Mouse (Mus musculus) MEL (cell line): ENCODE measurements around the gene Gm45753. TPM values are rescaled to one million over a fixed set of nuclear protein-coding genes. Genes with fewer than 3 reads are reported as not detected.

ENCODE experiments used
- DNase-seq: peaks from one replicate; pipeline ENCODE4 v3.0.0; 2011; ENCODE audit warnings: low read depth, low spot score
- H3K27ac ChIP-seq: 2 replicates; pipeline ENCODE4 v1.5.1; 2012; ENCODE audit warnings: low read depth, mild to moderate bottlenecking, control low read depth, low read length, moderate library complexity; ENCODE audit not compliant: control insufficient read depth
- H3K27me3 ChIP-seq, 2 experiments: fragments of 150-350 bp in 1 of 2; sonication (generic) in 1 of 2; 2 replicates each; pipeline ENCODE4 v1.6.1; 2012; ENCODE audit warnings: low read length in 2 of 2, mild to moderate bottlenecking in 2 of 2, improper control_type of control experiment in 1 of 2, moderate library complexity in 1 of 2; ENCODE audit not compliant: insufficient read depth in 2 of 2, control insufficient read depth in 1 of 2
- H3K36me3 ChIP-seq, 2 experiments: 2 replicates each; pipeline ENCODE4 v1.6.1; 2012 to 2014; ENCODE audit warnings: low read length in 2 of 2, improper control_type of control experiment in 1 of 2, inconsistent platforms in 1 of 2, mild to moderate bottlenecking in 1 of 2; ENCODE audit not compliant: insufficient read depth in 2 of 2, control insufficient read depth in 1 of 2
- H3K4me1 ChIP-seq, 2 experiments: fragments of 150-350 bp in 1 of 2; sonication (generic) in 1 of 2; 2 replicates each; pipeline ENCODE4 v1.6.1; 2012; ENCODE audit warnings: low read length in 2 of 2, improper control_type of control experiment in 1 of 2, mild to moderate bottlenecking in 1 of 2; ENCODE audit not compliant: insufficient read depth in 2 of 2, control insufficient read depth in 1 of 2
- H3K4me3 ChIP-seq, 2 experiments: fragments of 150-350 bp in 1 of 2; sonication (generic) in 1 of 2; 2 replicates each; pipeline ENCODE4 v1.5.1; 2012; ENCODE audit warnings: low read depth in 2 of 2, low read length in 2 of 2, mild to moderate bottlenecking in 2 of 2, moderate library complexity in 2 of 2, control low read depth in 1 of 2, improper control_type of control experiment in 1 of 2; ENCODE audit not compliant: control insufficient read depth in 1 of 2, insufficient read depth in 1 of 2
- H3K79me2 ChIP-seq: 2 replicates; pipeline ENCODE4 v1.6.1; 2012; ENCODE audit warnings: mild to moderate bottlenecking, low read length, moderate library complexity; ENCODE audit not compliant: control insufficient read depth, poor library complexity, insufficient read depth
- H3K9ac ChIP-seq: 2 replicates; pipeline ENCODE4 v1.6.1; 2012; ENCODE audit warnings: low read depth, mild to moderate bottlenecking, control low read depth, low read length, moderate library complexity; ENCODE audit not compliant: control insufficient read depth, poor library complexity, severe bottlenecking
- H3K9me3 ChIP-seq: fragments of 150-350 bp; sonication (generic); replicated peaks from 2 replicates; pipeline ENCODE4 v1.6.1; 2012; ENCODE audit warnings: mild to moderate bottlenecking, low read length, improper control_type of control experiment, moderate library complexity; ENCODE audit not compliant: insufficient read depth
- BHLHE40 ChIP-seq: IDR thresholded peaks from 2 replicates; pipeline ENCODE4 v1.6.1; 2012; ENCODE audit warnings: low read depth, mild to moderate bottlenecking, inconsistent platforms, low read length, improper control_type of control experiment, borderline replicate concordance
- CHD1 ChIP-seq: IDR thresholded peaks from 2 replicates; pipeline ENCODE4 v1.6.1; 2012; ENCODE audit warnings: low read depth, mild to moderate bottlenecking, inconsistent platforms, low read length, improper control_type of control experiment
- CTCF ChIP-seq, 3 experiments: IDR thresholded peaks in 2 of 3; conservative IDR thresholded peaks in 1 of 3; 2 replicates each; pipeline ENCODE4 v1.5.1; 2011 to 2012; ENCODE audit warnings: low read length in 3 of 3, low read depth in 2 of 3, mild to moderate bottlenecking in 2 of 3, improper control_type of control experiment in 1 of 3, inconsistent platforms in 1 of 3, mixed read lengths in 1 of 3, moderate library complexity in 1 of 3; ENCODE audit not compliant: control insufficient read depth in 1 of 3, insufficient read depth in 1 of 3, poor library complexity in 1 of 3, severe bottlenecking in 1 of 3
- ELF1 ChIP-seq: IDR thresholded peaks from 2 replicates; pipeline ENCODE4 v1.6.1; 2014; ENCODE audit warnings: low read depth, mild to moderate bottlenecking, inconsistent platforms, low read length, improper control_type of control experiment, moderate library complexity
- EP300 ChIP-seq, 2 experiments: IDR thresholded peaks; 2 replicates each; pipeline ENCODE4 v1.6.1; 2011; ENCODE audit warnings: improper control_type of control experiment in 2 of 2, low read length in 2 of 2, low read depth in 1 of 2, mild to moderate bottlenecking in 1 of 2
- GATA1 ChIP-seq: IDR thresholded peaks from 2 replicates; pipeline ENCODE4 v1.6.1; 2011; ENCODE audit warnings: low read depth, low read length, improper control_type of control experiment
- HCFC1 ChIP-seq: IDR thresholded peaks from 2 replicates; pipeline ENCODE4 v1.6.1; 2012; ENCODE audit warnings: low read depth, mild to moderate bottlenecking, inconsistent platforms, low read length, improper control_type of control experiment, moderate library complexity
- JUND ChIP-seq: IDR thresholded peaks from 2 replicates; pipeline ENCODE4 v1.6.1; 2011; ENCODE audit warnings: low read depth, mild to moderate bottlenecking, improper control_type of control experiment, low read length
- KAT2A ChIP-seq: conservative IDR thresholded peaks from 2 replicates; pipeline ENCODE4 v1.6.1; 2012; ENCODE audit warnings: low read depth, low read length, improper control_type of control experiment, inconsistent platforms
- MAFK ChIP-seq: IDR thresholded peaks from 2 replicates; pipeline ENCODE4 v1.6.1; 2011; ENCODE audit warnings: low read depth, mild to moderate bottlenecking, low read length, improper control_type of control experiment, borderline replicate concordance
- MAX ChIP-seq: IDR thresholded peaks from 2 replicates; pipeline ENCODE4 v1.6.1; 2011; ENCODE audit warnings: low read length, improper control_type of control experiment
- MXI1 ChIP-seq: IDR thresholded peaks from 2 replicates; pipeline ENCODE4 v1.6.1; 2011; ENCODE audit warnings: mild to moderate bottlenecking, low read depth, low read length, improper control_type of control experiment
- MYB ChIP-seq: IDR thresholded peaks from 2 replicates; pipeline ENCODE4 v1.6.1; 2011; ENCODE audit warnings: mild to moderate bottlenecking, low read depth, low read length, improper control_type of control experiment
- NELFE ChIP-seq: IDR thresholded peaks from 2 replicates; pipeline ENCODE4 v1.6.1; 2011; ENCODE audit warnings: low read depth, low read length, improper control_type of control experiment
- NRF1 ChIP-seq: IDR thresholded peaks from 2 replicates; pipeline ENCODE4 v1.6.1; 2014; ENCODE audit warnings: low read depth, mild to moderate bottlenecking, inconsistent platforms, low read length, improper control_type of control experiment, moderate library complexity; ENCODE audit not compliant: poor library complexity, insufficient read depth, severe bottlenecking
- RAD21 ChIP-seq: IDR thresholded peaks from 2 replicates; pipeline ENCODE4 v1.6.1; 2011; ENCODE audit warnings: mild to moderate bottlenecking, low read depth, low read length, improper control_type of control experiment
- SIN3A ChIP-seq: IDR thresholded peaks from 2 replicates; pipeline ENCODE4 v1.6.1; 2012; ENCODE audit warnings: low read length, improper control_type of control experiment, inconsistent platforms
- TBP ChIP-seq: IDR thresholded peaks from 2 replicates; pipeline ENCODE4 v1.8.0; 2011; ENCODE audit warnings: low read depth, low read length, improper control_type of control experiment
- UBTF ChIP-seq: IDR thresholded peaks from 2 replicates; pipeline ENCODE4 v1.6.1; 2012; ENCODE audit warnings: low read depth, mild to moderate bottlenecking, inconsistent platforms, low read length, improper control_type of control experiment, moderate library complexity, borderline replicate concordance; ENCODE audit not compliant: insufficient read depth
- USF1 ChIP-seq: IDR thresholded peaks from 2 replicates; pipeline ENCODE4 v1.6.1; 2014; ENCODE audit warnings: low read depth, mild to moderate bottlenecking, inconsistent platforms, low read length, improper control_type of control experiment, moderate library complexity
- USF2 ChIP-seq, 2 experiments: IDR thresholded peaks; 2 replicates each; pipeline ENCODE4 v1.6.1; 2011 to 2012; ENCODE audit warnings: improper control_type of control experiment in 2 of 2, low read length in 2 of 2, borderline replicate concordance in 1 of 2, inconsistent platforms in 1 of 2, low read depth in 1 of 2, mild to moderate bottlenecking in 1 of 2; ENCODE audit not compliant: insufficient read depth in 1 of 2
- ZKSCAN1 ChIP-seq: IDR thresholded peaks from 2 replicates; pipeline ENCODE4 v1.6.1; 2012; ENCODE audit warnings: low read depth, mild to moderate bottlenecking, inconsistent platforms, low read length, improper control_type of control experiment, moderate library complexity
- ZNF384 ChIP-seq: IDR thresholded peaks from 2 replicates; pipeline ENCODE4 v1.6.1; 2012; ENCODE audit warnings: low read depth, mild to moderate bottlenecking, inconsistent platforms, low read length, improper control_type of control experiment
- polyA plus RNA-seq, 2 experiments: library from polyadenylated mRNA; stranded (reverse) in 1 of 2; unstranded in 1 of 2; fragments of >175 nt in 1 of 2; fragments of >200 nt in 1 of 2; gene quantifications; 2 replicates each; pipeline versions ENCODE4 v1.2.1 to v1.2.4; 2012; ENCODE audit warnings: low replicate concordance in 2 of 2, low read depth in 1 of 2; ENCODE audit not compliant: insufficient read length in 2 of 2, insufficient read depth in 1 of 2, missing spikeins in 1 of 2
- total RNA-seq: library from RNA; depleted of rRNA; stranded (reverse); fragments of 300-350 nt; gene quantifications from 2 replicates; pipeline ENCODE4 v1.2.3, GENCODE M21; 2012

Gene Gm45753
- total and polyA plus RNA-seq, 3 experiments, result not detected

- DNase-seq, result no peak
- TF ChIP-seq CHD1, result no peak
- TF ChIP-seq ELF1, result no peak
- no peak for TF ChIP-seq MAX
- TF ChIP-seq RAD21, result no peak
- TF ChIP-seq ZNF384, result no peak
- no peak for TF ChIP-seq UBTF
- H3K27me3 ChIP-seq, result no peaks in the 10 kb centered on the region
- H3K27ac ChIP-seq, result no peak overlapping the region
- H3K4me3 ChIP-seq, result no peak overlapping the region
- no peaks in the 10 kb centered on the region for H3K36me3 ChIP-seq
- no peaks in the 10 kb centered on the region for H3K79me2 ChIP-seq
- no peaks in the 10 kb centered on the region for H3K4me1 ChIP-seq
- no peaks in the 10 kb centered on the region for H3K9me3 ChIP-seq
- no peak overlapping the region for H3K9ac ChIP-seq
These were observed 3.9 kb downstream of the Gm45753 start for GRCm38 (mm10) chr8:45304354-45304753.

DNA sequence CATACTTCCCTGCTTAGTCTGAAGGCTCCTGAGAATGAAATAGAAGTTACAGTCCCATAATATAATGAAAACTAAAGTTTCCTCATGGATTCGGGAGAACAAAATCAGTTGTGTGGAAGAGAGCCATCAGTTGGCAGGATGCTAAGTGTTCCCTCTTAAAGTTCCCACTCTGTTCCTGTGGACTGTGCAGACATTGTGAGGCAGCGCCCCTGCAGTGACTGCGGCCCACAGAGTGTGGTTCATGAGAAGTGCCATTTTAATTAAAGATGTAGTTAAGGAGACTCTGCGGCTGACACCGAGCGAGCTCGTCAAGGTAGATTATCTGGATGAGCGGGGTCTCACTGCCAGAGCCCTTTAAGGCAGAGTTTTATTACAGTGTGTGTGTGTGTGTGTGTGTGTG, 5.9 kb downstream of the Gm45753 start:
- TF ChIP-seq CTCF (IDR thresholded peaks at IDR 0.05 in 2 of 3, conservative IDR thresholded peaks at IDR 0.05 in 1 of 3; ENCODE audit: control insufficient read depth in 1 of 3, insufficient read depth in 1 of 3, low read depth in 2 of 3, low read length in 3 of 3, poor library complexity in 1 of 3, severe bottlenecking in 1 of 3) (no peak), TBP (no peak), HCFC1 (no peak), MXI1 (no peak), NELFE (no peak), KAT2A (no peak), NRF1 (no peak), SIN3A (no peak), USF1 (no peak), BHLHE40 (no peak), MAFK (no peak), MYB (no peak), GATA1 (no peak), EP300 (IDR thresholded peaks at IDR 0.05; ENCODE audit: low read depth in 1 of 2, low read length in 2 of 2) (no peak), ZKSCAN1 (no peak), USF2 (IDR thresholded peaks at IDR 0.05; ENCODE audit: borderline replicate concordance in 1 of 2, insufficient read depth in 1 of 2, low read depth in 1 of 2, low read length in 2 of 2) (no peak), RAD21 (no peak), JUND (no peak)
- TF ChIP-seq, all 39 proteins: peak for 0
- no peak for DNase-seq
- Histone ChIP-seq H3K9me3 (no peaks in the 10 kb centered on the region), H3K9ac (no peak overlapping the region), H3K79me2 (no peaks in the 10 kb centered on the region), H3K27ac (no peak overlapping the region), H3K36me3 (no peaks in the 10 kb centered on the region), H3K4me3 (no peak overlapping the region), H3K27me3 (no peaks in the 10 kb centered on the region), H3K4me1 (no peaks in the 10 kb centered on the region)
